Mouse (Mus musculus): ENCODE measurements at regions not wholly inside any gene's neighbourhood (a gene's known extent, or its start where the extent isn't known, plus 50 kb on each side); places are given as distances from the start of the nearest gene placed in this dataset.

DNA sequence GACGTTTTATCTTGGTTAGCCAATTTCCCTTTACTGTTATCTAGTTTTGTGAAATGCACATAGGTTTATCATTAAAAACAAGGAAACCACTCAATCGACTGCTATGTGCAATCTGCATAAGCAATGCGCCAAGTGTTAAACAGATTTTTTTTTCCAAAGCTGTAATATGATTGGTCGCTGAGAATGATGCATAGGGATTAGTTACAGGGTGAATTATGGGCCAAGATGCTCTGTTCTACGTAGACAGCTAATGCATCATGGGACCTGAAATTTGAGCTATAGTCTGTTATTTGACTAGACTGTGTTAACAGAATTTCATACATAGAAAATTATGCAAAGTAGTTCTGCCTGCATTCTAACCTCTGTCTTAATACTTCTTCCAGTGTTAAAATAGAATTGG is 284.0 kb downstream of the Basp1 start:
- in situ Hi-C loops (cut with MboI) = no loop called here

DNA sequence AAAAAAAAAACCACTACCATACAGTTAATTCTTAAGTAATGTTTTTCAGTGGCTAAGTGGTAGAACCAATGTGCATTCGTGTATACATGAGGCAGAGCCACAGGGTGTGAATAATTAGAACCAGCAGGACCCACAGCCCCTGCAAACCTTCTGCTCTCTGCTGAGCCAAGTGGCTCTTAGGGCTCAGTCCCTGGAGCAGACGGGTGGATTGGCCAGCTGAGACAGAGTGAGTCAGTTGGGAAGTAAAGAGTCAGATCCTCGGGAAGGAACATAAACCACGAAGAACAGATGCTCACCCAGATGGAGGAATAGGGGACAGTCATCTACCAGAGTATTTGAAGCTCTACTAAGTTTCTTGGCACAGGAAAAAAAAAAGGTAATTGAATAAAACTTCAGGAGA is 293.1 kb downstream of the Basp1 start:
- in situ Hi-C loops (cut with MboI) = no loop called here

- in situ Hi-C loops (cut with MboI) = no loop called here
Observed at GRCm38 (mm10) chr15:25117980-25118379, 295.6 kb downstream of the Basp1 start.

DNA sequence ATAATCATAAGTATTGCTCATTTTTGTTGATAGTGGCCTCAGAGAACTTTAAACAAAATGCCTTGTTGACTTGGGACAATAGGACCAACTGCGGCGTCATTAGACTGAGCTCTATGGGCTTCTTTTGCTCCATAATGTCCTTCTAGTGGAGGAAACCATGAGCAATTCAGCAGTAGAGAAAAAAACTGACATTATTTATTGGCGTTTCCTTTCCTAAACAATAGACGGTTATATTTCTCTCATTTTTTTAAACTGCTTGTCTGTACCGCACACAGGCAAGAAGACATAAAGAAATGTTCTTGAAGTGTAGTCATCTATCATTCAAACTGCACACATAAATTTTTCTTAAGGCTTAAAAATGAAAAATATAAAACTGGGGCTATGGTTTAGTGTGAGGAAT is 310.8 kb downstream of the Basp1 start:
- in situ Hi-C loops (cut with MboI) = no loop called here

DNA sequence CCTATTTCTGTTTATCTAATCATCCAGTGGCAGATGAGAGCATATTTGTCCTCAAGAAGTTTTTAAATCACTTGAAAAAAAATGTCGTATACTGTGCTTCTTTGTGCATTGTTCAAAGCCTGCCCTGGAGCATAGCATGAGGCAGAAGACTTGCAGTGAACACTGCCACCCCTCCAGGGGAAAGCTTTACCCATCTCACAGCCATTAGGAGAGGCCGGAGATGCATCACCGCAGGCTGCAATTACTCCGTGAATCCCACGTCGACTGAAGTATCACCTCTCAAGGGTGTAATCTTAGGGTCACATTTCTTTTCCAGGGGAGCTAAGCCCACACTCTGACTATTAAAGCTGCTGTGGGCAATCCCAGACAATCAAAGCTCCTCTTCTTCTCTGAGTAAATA is 319.8 kb downstream of the Basp1 start:
- in situ Hi-C loops (cut with MboI) = no loop called here

GRCm38 (mm10) chr15:25069701-25070100 is 343.9 kb downstream of the Basp1 start:
- in situ Hi-C loops (cut with MboI) = no loop called here

DNA sequence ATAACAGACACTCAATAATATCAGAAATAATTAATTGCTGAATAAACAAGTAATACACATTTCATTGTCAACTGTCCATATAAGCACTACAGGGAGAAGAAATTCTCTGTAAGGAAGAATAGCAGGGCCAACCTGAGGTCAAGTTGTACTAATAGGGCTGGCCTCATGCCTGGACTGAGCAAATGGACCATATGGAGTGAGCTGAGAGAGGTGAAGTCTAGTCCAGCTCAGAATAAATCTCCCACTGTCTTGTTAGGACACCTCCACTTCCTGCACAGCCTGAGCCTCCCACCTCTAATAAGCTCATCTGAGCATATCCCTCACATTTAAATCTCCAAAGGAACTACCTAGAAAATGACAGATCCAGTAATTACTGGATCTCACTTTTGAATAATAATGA is 354.2 kb downstream of the Basp1 start:
- in situ Hi-C loops (cut with MboI) = no loop called here

- in situ Hi-C loops (cut with MboI) = no loop called here
Observed at GRCm38 (mm10) chr15:25047875-25048274, 365.7 kb downstream of the Basp1 start.

DNA sequence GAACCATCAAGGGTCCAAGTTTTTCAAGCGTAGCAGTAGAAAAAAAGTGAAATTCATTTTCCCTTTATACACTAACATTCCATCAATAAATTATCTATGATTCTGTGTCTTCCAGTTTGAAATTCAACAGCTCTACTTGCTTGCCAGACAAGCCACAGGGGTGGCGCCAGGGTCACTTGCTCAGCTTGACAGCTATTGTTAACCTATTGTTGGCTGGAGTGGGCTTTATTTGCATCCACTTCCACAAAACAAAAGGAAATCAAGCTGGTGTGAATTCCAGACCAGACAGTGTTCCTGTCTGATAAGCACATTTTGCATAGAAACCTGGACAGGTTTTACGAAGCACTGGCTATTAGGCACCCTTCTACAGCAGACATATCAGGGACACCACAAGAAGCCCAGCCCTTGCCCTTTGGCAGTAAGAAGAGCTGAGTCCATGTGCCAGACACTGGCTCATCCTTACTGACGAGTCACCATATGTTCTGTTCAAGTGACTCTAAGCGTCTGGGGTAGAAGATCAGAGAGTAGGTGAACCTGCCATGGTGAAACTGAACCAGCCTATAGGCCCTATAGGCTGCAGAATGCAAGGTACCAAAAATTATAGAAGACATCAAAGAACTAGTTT is 366.9 kb downstream of the Basp1 start:
- in situ Hi-C loops (cut with MboI) = no loop called here

GRCm38 (mm10) chr15:25036231-25036630 is 377.3 kb downstream of the Basp1 start:
- in situ Hi-C loops (cut with MboI) = no loop called here

- in situ Hi-C loops (cut with MboI) = no loop called here
Observed at GRCm38 (mm10) chr15:25027865-25028264, 385.7 kb downstream of the Basp1 start.

- in situ Hi-C loops (cut with MboI) = no loop called here
Observed at GRCm38 (mm10) chr15:25026786-25027461, 386.6 kb downstream of the Basp1 start.

- in situ Hi-C loops (cut with MboI) = no loop called here
Observed at GRCm38 (mm10) chr15:25026351-25026750, 387.2 kb downstream of the Basp1 start.

GRCm38 (mm10) chr15:25020916-25021315 is 392.6 kb downstream of the Basp1 start:
- in situ Hi-C loops (cut with MboI) = no loop called here

DNA sequence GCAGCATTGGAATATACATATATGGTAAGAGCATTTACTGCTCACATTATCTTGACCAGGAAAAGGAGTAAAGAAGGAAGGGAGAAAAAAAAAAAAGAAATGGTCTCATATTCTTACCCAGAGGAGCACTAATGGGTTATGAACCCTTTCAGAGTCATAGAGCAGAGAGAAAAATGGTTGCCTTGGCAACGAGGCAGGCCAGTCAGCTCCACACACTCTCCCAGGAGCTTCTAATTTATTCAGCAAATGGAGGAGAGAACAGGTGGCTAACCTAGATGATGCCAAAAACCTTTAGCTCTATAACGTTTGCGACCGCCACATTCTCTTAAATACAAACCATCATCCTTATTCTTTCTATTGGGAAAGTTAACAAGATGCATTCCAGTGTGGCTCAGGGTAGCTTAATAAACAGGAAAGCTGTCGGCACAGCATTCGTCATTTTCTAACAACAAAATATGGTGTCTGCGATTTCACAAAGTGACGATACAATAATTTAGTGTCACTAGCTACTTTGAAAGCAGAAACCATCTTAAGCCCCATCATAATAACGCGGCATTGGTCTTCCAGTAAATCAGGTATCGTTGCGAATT is 394.1 kb downstream of the Basp1 start:
- in situ Hi-C loops (cut with MboI) = no loop called here

DNA sequence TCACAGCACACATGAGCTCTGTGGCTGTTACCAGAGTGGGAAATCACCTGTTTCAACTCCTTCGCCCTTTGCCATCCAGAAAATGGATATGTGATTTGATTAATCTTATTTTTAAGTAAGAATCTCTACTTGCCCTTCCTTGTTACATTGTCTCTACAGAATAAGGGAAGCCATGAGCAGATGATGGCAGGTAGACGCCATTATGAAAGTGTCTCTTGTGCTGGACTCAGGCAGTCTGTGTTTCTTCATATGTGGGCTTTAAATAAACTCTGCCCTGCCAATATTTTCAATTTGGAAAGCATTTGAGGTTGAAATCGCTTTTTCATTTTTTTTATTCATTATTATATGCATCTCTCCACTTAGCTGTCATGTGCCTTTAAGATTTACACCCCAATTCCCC is 394.6 kb downstream of the Basp1 start:
- in situ Hi-C loops (cut with MboI) = no loop called here

GRCm38 (mm10) chr15:25007720-25008119 is 405.8 kb downstream of the Basp1 start:
- in situ Hi-C loops (cut with MboI) = no loop called here

- in situ Hi-C loops (cut with MboI) = no loop called here
Observed at GRCm38 (mm10) chr15:25000171-25000570, 413.4 kb downstream of the Basp1 start.

DNA sequence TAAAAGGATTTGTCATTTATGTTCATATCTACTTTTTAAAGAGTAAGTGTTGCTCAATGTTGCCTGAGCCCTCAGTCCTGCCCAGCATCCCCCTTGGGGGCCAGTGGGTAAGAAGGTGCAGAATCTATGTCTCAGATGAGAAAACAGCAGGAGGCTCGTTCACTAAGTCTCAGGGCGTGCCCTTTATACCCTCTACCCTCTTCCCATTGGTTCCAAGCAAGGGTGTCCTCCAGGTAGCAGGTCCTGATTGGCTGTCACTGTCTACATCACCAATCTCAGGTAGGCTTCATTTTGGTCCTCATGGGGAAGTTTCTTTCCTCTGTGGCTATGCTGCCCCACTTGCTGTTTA is 420.3 kb downstream of the Basp1 start:
- in situ Hi-C loops (cut with MboI) = no loop called here

- in situ Hi-C loops (cut with MboI) = no loop called here
Observed at GRCm38 (mm10) chr15:24992665-24993324, 420.8 kb downstream of the Basp1 start.

GRCm38 (mm10) chr15:24990082-24990786 is 423.3 kb downstream of the Basp1 start:
- in situ Hi-C loops (cut with MboI) = no loop called here

GRCm38 (mm10) chr15:24980841-24981240 is 432.7 kb downstream of the Basp1 start:
- in situ Hi-C loops (cut with MboI) = no loop called here

Measured in mature B cell (primary cell).